Mouse (Mus musculus) adrenal gland, adult 18-20 months (tissue): ENCODE data around the gene Vps52. TPM values are rescaled to one million over a fixed set of nuclear protein-coding genes. Genes with fewer than 3 reads are reported as not detected.

Experiments
- DNase-seq, 2 experiments: peaks; one replicate each; pipeline ENCODE4 v3.0.0; 2021 to 2022; ENCODE audit warnings: low spot score in 2 of 2
- long read RNA-seq, 2 experiments: library from polyadenylated mRNA; stranded (forward); transcript quantifications; one replicate each; pipeline ENCODE4 v2.0.0; 2021
- total RNA-seq, 2 experiments: library from RNA; stranded (reverse); gene quantifications; 1 replicate in 1 of 2; 2 replicates in 1 of 2; pipeline ENCODE4 v1.2.3; 2021

Vps52 gene
- 10 to 100 TPM; 51.1 to 53.5 TPM for total RNA-seq
- long read RNA-seq, experiment 1, transcript Vps52-201 (20 exons, 3,383 nt) = major isoform, 71 of 100 reads
- long read RNA-seq, experiment 1, partial matches to known transcripts = 8 of 100 reads
- long read RNA-seq, experiment 1, other reads (novel, unspliced or antisense) = 21 of 100 reads
- long read RNA-seq, experiment 2, transcript Vps52-201 (20 exons, 3,383 nt) = major isoform, 118 of 147 reads
- long read RNA-seq, experiment 2, partial matches to known transcripts = 21 of 147 reads
- long read RNA-seq, experiment 2, other reads (novel, unspliced or antisense) = 8 of 147 reads

GRCm38 (mm10) chr17:33955555-33956214 is at the start of gene Vps52, which contains the start of gene Rps18:
TSS of gene Vps52 (plus strand) at chr17:33955812.
TSS of gene Rps18 (minus strand) at chr17:33956001.
- peak; percentile 92 to 95 for DNase-seq

GRCm38 (mm10) chr17:33908331-33909076 is 47.1 kb upstream of the Vps52 start:
- DNase-seq = peak in 1 of 2 experiments; percentile 56

GRCm38 (mm10) chr17:33909077-33909868 is 46.3 kb upstream of the Vps52 start, which contains the start of gene Daxx:
TSS of gene Daxx (plus strand) at chr17:33909414.
- peak; percentile 97 to 99 for DNase-seq

GRCm38 (mm10) chr17:33909869-33910250 is 45.8 kb upstream of the Vps52 start:
- peak; percentile 46 to 55 for DNase-seq

- DNase-seq = no peak
Measured at GRCm38 (mm10) chr17:33910346-33911051, 45.1 kb upstream of the Vps52 start.

- DNase-seq = no peak
Measured at GRCm38 (mm10) chr17:33911052-33911812, 44.4 kb upstream of the Vps52 start.

- no peak for DNase-seq
Measured at GRCm38 (mm10) chr17:33911813-33912414, 43.7 kb upstream of the Vps52 start.

- no peak for DNase-seq
Measured at GRCm38 (mm10) chr17:33913264-33913663, 42.3 kb upstream of the Vps52 start.

GRCm38 (mm10) chr17:33913905-33914304 is 41.7 kb upstream of the Vps52 start:
- DNase-seq = peak in 1 of 2 experiments; percentile 23

- DNase-seq = peak in 1 of 2 experiments; percentile 29
Measured at GRCm38 (mm10) chr17:33914969-33915391, 40.6 kb upstream of the Vps52 start.

GRCm38 (mm10) chr17:33915671-33916250 is 39.9 kb upstream of the Vps52 start, which contains the start of the genes Tapbp and Zbtb22:
TSS of gene Tapbp (plus strand) at chr17:33915899.
TSS of gene Zbtb22 (plus strand) at chr17:33915904.
- DNase-seq = peak; percentile 87 to 89

GRCm38 (mm10) chr17:33916294-33916693 is 39.3 kb upstream of the Vps52 start:
- DNase-seq = no peak

GRCm38 (mm10) chr17:33916847-33917655 is 38.6 kb upstream of the Vps52 start:
- DNase-seq = peak in 1 of 2 experiments; percentile 32

- DNase-seq = peak in 1 of 2 experiments; percentile 27
Measured at GRCm38 (mm10) chr17:33917656-33918292, 37.8 kb upstream of the Vps52 start.

GRCm38 (mm10) chr17:33918293-33919203 is 37.1 kb upstream of the Vps52 start:
- peak in 1 of 2 experiments; percentile 41 for DNase-seq
